Mouse (Mus musculus) lung, embryonic 15.5 days (tissue): Measurements from ENCODE around the gene Pam16. TPM values are rescaled to one million over a fixed set of nuclear protein-coding genes. Genes with fewer than 3 reads are reported as not detected.

Experiments
- ATAC-seq: fragments of 200-750 bp; cut with Nextera tagmentation; 2 replicates; pipeline ENCODE4 v1.8.0; 2017; ENCODE audit warnings: moderate number of reproducible peaks, borderline replicate concordance; ENCODE audit not compliant: low FRiP score, low TSS enrichment; ENCODE audit errors: extremely low read depth
- H3K27ac ChIP-seq: fragments of 300-500 bp; sonication (generic); 2 replicates; pipeline ENCODE4 v1.5.1; 2015; ENCODE audit warnings: moderate library complexity, mild to moderate bottlenecking, inconsistent platforms
- H3K27me3 ChIP-seq: fragments of 300-500 bp; sonication (generic); 2 replicates; pipeline ENCODE4 v1.6.1; 2015; ENCODE audit warnings: inconsistent platforms
- H3K36me3 ChIP-seq: fragments of 300-500 bp; sonication (generic); 2 replicates; pipeline ENCODE4 v1.6.1; 2015; ENCODE audit warnings: inconsistent platforms
- H3K4me1 ChIP-seq: fragments of 300-500 bp; sonication (generic); 2 replicates; pipeline ENCODE4 v1.6.1; 2015; ENCODE audit warnings: inconsistent platforms
- H3K4me2 ChIP-seq: fragments of 300-500 bp; sonication (generic); 2 replicates; pipeline ENCODE4 v1.6.1; 2015; ENCODE audit warnings: inconsistent platforms, mild to moderate bottlenecking, moderate library complexity
- H3K4me3 ChIP-seq: fragments of 300-500 bp; sonication (generic); 2 replicates; pipeline ENCODE4 v1.5.1; 2015; ENCODE audit warnings: mild to moderate bottlenecking, inconsistent platforms
- H3K9ac ChIP-seq: fragments of 300-500 bp; sonication (generic); 2 replicates; pipeline ENCODE4 v1.6.1; 2015; ENCODE audit warnings: inconsistent platforms
- H3K9me3 ChIP-seq: fragments of 300-500 bp; sonication (generic); 2 replicates; pipeline ENCODE4 v1.6.1; 2016; ENCODE audit warnings: inconsistent platforms
- WGBS: fragments of 180-500 bp; shearing (Covaris S2); methylation state at CpG from one replicate; pipeline ENCODE4 v1.1.7; 2015; 5-methylcytosine and 5-hydroxymethylcytosine counted together
- polyA plus RNA-seq: library from polyadenylated mRNA; unstranded; fragments of >200 nt; fragmentation: Nextera tagmentation; extraction: Ambion mirVana; gene quantifications from 2 replicates; pipeline ENCODE4 v1.2.1, GENCODE M21; 2015

The Pam16 gene
- polyA plus RNA-seq, 1 experiment from 2014 or later: 93.8 TPM

GRCm38 (mm10) chr16:4606431-4607084 lies 18.2 kb downstream of the Pam16 start:
- H3K4me2 ChIP-seq: 0 out of 2 replicates have a peak overlapping the region, but pooled peaks have one; percentile 4
- no peaks in the 10 kb centered on the region for H3K27me3 ChIP-seq
- H3K36me3 ChIP-seq: peaks cover 23% of the 10 kb centered on the region
- ATAC-seq: peak; percentile 10; the same call in 1 of the 2 replicates
- H3K9ac ChIP-seq: no peak overlapping the region
- peak overlapping the region; percentile 43 for H3K27ac ChIP-seq
- WGBS: 17% methylated on average over 5 of the region's 5 CpGs
- H3K4me1 ChIP-seq: peaks cover 71% of the 10 kb centered on the region
- no peak overlapping the region for H3K4me3 ChIP-seq
- no peaks in the 10 kb centered on the region for H3K9me3 ChIP-seq

- Histone ChIP-seq H3K4me3 (no peak overlapping the region), H3K4me2 (no peak overlapping the region), H3K36me3 (peaks cover 15% of the 10 kb centered on the region), H3K9ac (no peak overlapping the region), H3K9me3 (no peaks in the 10 kb centered on the region), H3K27ac (0 out of 2 replicates have a peak overlapping the region, but pooled peaks have one; percentile 43), H3K27me3 (no peaks in the 10 kb centered on the region), H3K4me1 (peaks cover 76% of the 10 kb centered on the region)
- no peak for ATAC-seq
- WGBS: 51% methylated on average over 13 of the region's 13 CpGs
Observed at GRCm38 (mm10) chr16:4605514-4606131, 19.2 kb downstream of the Pam16 start.

GRCm38 (mm10) chr16:4604293-4604837 lies 20.4 kb downstream of the Pam16 start:
- H3K4me3 ChIP-seq: no peak overlapping the region
- H3K4me1 ChIP-seq: peaks cover 81% of the 10 kb centered on the region
- H3K9me3 ChIP-seq: no peaks in the 10 kb centered on the region
- no peak for ATAC-seq
- WGBS: 46% methylated on average over 11 of the region's 11 CpGs
- no peak overlapping the region for H3K4me2 ChIP-seq
- no peaks in the 10 kb centered on the region for H3K27me3 ChIP-seq
- H3K9ac ChIP-seq: no peak overlapping the region
- H3K27ac ChIP-seq: peak overlapping the region; percentile 84
- H3K36me3 ChIP-seq: 0 out of 2 replicates have a peak, but pooled peaks cover 4% of the 10 kb centered on the region

GRCm38 (mm10) chr16:4603453-4603837 lies 21.3 kb downstream of the Pam16 start:
- Histone ChIP-seq H3K27ac (peak overlapping the region; percentile 84), H3K36me3 (no peaks in the 10 kb centered on the region), H3K4me3 (no peak overlapping the region), H3K4me1 (peaks cover 87% of the 10 kb centered on the region), H3K27me3 (no peaks in the 10 kb centered on the region), H3K9ac (no peak overlapping the region), H3K9me3 (no peaks in the 10 kb centered on the region), H3K4me2 (peak overlapping the region; percentile 21)
- 48% methylated on average over 1 of the region's 1 CpGs for WGBS
- no peak for ATAC-seq

- Histone ChIP-seq H3K27me3 (no peaks in the 10 kb centered on the region), H3K9me3 (no peaks in the 10 kb centered on the region), H3K27ac (peak overlapping the region; percentile 84), H3K36me3 (no peaks in the 10 kb centered on the region), H3K9ac (peak overlapping the region; percentile 27; the same call in 1 of the 2 replicates), H3K4me2 (peak overlapping the region; percentile 21), H3K4me3 (no peak overlapping the region), H3K4me1 (peaks cover 87% of the 10 kb centered on the region)
- 17% methylated on average over 7 of the region's 7 CpGs for WGBS
- peak; percentile 19; the same call in 1 of the 2 replicates for ATAC-seq
Observed at GRCm38 (mm10) chr16:4602766-4603452, 21.9 kb downstream of the Pam16 start.

GRCm38 (mm10) chr16:4602189-4602588 lies 22.6 kb downstream of the Pam16 start:
- Histone ChIP-seq H3K4me2 (no peak overlapping the region), H3K9me3 (no peaks in the 10 kb centered on the region), H3K4me3 (no peak overlapping the region), H3K9ac (no peak overlapping the region), H3K4me1 (peaks cover 88% of the 10 kb centered on the region), H3K36me3 (no peaks in the 10 kb centered on the region), H3K27me3 (no peaks in the 10 kb centered on the region), H3K27ac (peak overlapping the region; percentile 84)
- 18% methylated on average over 3 of the region's 3 CpGs for WGBS
- ATAC-seq: no peak

GRCm38 (mm10) chr16:4600701-4601310 lies 24.0 kb downstream of the Pam16 start:
- Histone ChIP-seq H3K27me3 (no peaks in the 10 kb centered on the region), H3K36me3 (no peaks in the 10 kb centered on the region), H3K4me3 (no peak overlapping the region), H3K9ac (no peak overlapping the region), H3K9me3 (no peaks in the 10 kb centered on the region), H3K4me1 (peaks cover 88% of the 10 kb centered on the region), H3K4me2 (no peak overlapping the region), H3K27ac (no peak overlapping the region; the same call in 1 of the 2 replicates)
- no peak for ATAC-seq
- 76% methylated on average over 9 of the region's 9 CpGs for WGBS

GRCm38 (mm10) chr16:4599616-4600015 lies 25.2 kb downstream of the Pam16 start:
- no peak overlapping the region for H3K27ac ChIP-seq
- H3K36me3 ChIP-seq: no peaks in the 10 kb centered on the region
- no peak for ATAC-seq
- no peaks in the 10 kb centered on the region for H3K27me3 ChIP-seq
- WGBS: 81% methylated on average over 3 of the region's 3 CpGs
- no peak overlapping the region for H3K9ac ChIP-seq
- H3K4me3 ChIP-seq: no peak overlapping the region
- no peaks in the 10 kb centered on the region for H3K9me3 ChIP-seq
- H3K4me2 ChIP-seq: no peak overlapping the region
- peaks cover 83% of the 10 kb centered on the region for H3K4me1 ChIP-seq

GRCm38 (mm10) chr16:4598891-4599543 lies 25.8 kb downstream of the Pam16 start:
- Histone ChIP-seq H3K9ac (no peak overlapping the region), H3K27ac (no peak overlapping the region), H3K4me2 (0 out of 2 replicates have a peak overlapping the region, but pooled peaks have one; percentile 7), H3K9me3 (no peaks in the 10 kb centered on the region), H3K27me3 (no peaks in the 10 kb centered on the region), H3K4me1 (peaks cover 78% of the 10 kb centered on the region), H3K4me3 (no peak overlapping the region), H3K36me3 (no peaks in the 10 kb centered on the region)
- WGBS: 20% methylated on average over 6 of the region's 6 CpGs
- ATAC-seq: no peak

- Histone ChIP-seq H3K9ac (no peak overlapping the region), H3K4me1 (peaks cover 78% of the 10 kb centered on the region), H3K27me3 (no peaks in the 10 kb centered on the region), H3K4me3 (no peak overlapping the region), H3K4me2 (no peak overlapping the region), H3K9me3 (no peaks in the 10 kb centered on the region), H3K27ac (no peak overlapping the region), H3K36me3 (no peaks in the 10 kb centered on the region)
- ATAC-seq: no peak
- 66% methylated on average over 5 of the region's 5 CpGs for WGBS
Observed at GRCm38 (mm10) chr16:4598041-4598440, 26.7 kb downstream of the Pam16 start.

- H3K4me1 ChIP-seq: peaks cover 77% of the 10 kb centered on the region
- no peak overlapping the region for H3K9ac ChIP-seq
- no peak for ATAC-seq
- no peaks in the 10 kb centered on the region for H3K36me3 ChIP-seq
- peak overlapping the region; percentile 54 for H3K27ac ChIP-seq
- H3K27me3 ChIP-seq: no peaks in the 10 kb centered on the region
- no peaks in the 10 kb centered on the region for H3K9me3 ChIP-seq
- H3K4me3 ChIP-seq: peak overlapping the region; percentile 11; the same call in 1 of the 2 replicates
- H3K4me2 ChIP-seq: peak overlapping the region; percentile 82
- 42% methylated on average over 7 of the region's 7 CpGs for WGBS
Observed at GRCm38 (mm10) chr16:4597296-4597695, 27.5 kb downstream of the Pam16 start.
